Mouse (Mus musculus) midbrain, postnatal 0 days (tissue): ENCODE results near the gene Dglucy. TPM values are rescaled to one million over a fixed set of nuclear protein-coding genes. Genes with fewer than 3 reads are reported as not detected.

Source experiments
- ATAC-seq: fragments of 200-750 bp; cut with Nextera tagmentation; 2 replicates; pipeline ENCODE4 v1.8.0; 2017; ENCODE audit warnings: moderate number of reproducible peaks, mild to moderate bottlenecking, moderate TSS enrichment, moderate library complexity; ENCODE audit not compliant: low FRiP score
- DNase-seq: peaks from one replicate; pipeline ENCODE4 v3.0.0-alpha.2; 2015; ENCODE audit warnings: low spot score
- H3K27ac ChIP-seq: fragments of 300-500 bp; sonication (generic); 2 replicates; pipeline ENCODE4 v1.5.1; 2014; ENCODE audit warnings: low read depth, mild to moderate bottlenecking, low read length, mixed read lengths
- H3K27me3 ChIP-seq: fragments of 300-500 bp; sonication (generic); 2 replicates; pipeline ENCODE4 v1.6.1; 2014; ENCODE audit warnings: low read length, control low read depth, mixed read lengths; ENCODE audit not compliant: insufficient read depth
- H3K36me3 ChIP-seq: fragments of 300-500 bp; sonication (generic); 2 replicates; pipeline ENCODE4 v1.6.1; 2014; ENCODE audit warnings: low read length, control low read depth, mixed read lengths; ENCODE audit not compliant: insufficient read depth
- H3K4me1 ChIP-seq: fragments of 300-500 bp; sonication (generic); 2 replicates; pipeline ENCODE4 v1.6.1; 2014; ENCODE audit warnings: mild to moderate bottlenecking, control low read depth, antibody characterized with exemption, low read length, mixed read lengths; ENCODE audit not compliant: insufficient read depth
- H3K4me2 ChIP-seq: fragments of 300-500 bp; sonication (generic); 2 replicates; pipeline ENCODE4 v1.6.1; 2014; ENCODE audit warnings: low read depth, mild to moderate bottlenecking, low read length, mixed read lengths; ENCODE audit not compliant: poor library complexity, severe bottlenecking
- H3K4me3 ChIP-seq: fragments of 300-500 bp; sonication (generic); 2 replicates; pipeline ENCODE4 v1.5.1; 2014; ENCODE audit warnings: low read depth, mild to moderate bottlenecking, low read length, moderate library complexity
- H3K9ac ChIP-seq: fragments of 300-500 bp; sonication (generic); replicated peaks from 2 replicates; pipeline ENCODE4 v1.6.1; 2014; ENCODE audit warnings: mild to moderate bottlenecking, low read length, moderate library complexity, mixed read lengths; ENCODE audit not compliant: poor library complexity, severe bottlenecking
- H3K9me3 ChIP-seq: fragments of 300-500 bp; sonication (generic); 2 replicates; pipeline ENCODE4 v1.6.1; 2016; ENCODE audit warnings: low read length, control low read depth
- CTCF ChIP-seq: IDR thresholded peaks from 2 replicates; pipeline ENCODE4 v1.5.1; 2016; ENCODE audit warnings: antibody characterized with exemption, mild to moderate bottlenecking
- WGBS: fragments of 180-500 bp; shearing (Covaris S2); extraction: QIAGEN DNeasy Blood & Tissue Kit; methylation state at CpG from one replicate; pipeline ENCODE4 v1.1.7; 2014; 5-methylcytosine and 5-hydroxymethylcytosine counted together
- polyA plus RNA-seq: library from polyadenylated mRNA; unstranded; fragments of >200 nt; fragmentation: Nextera tagmentation; extraction: Ambion mirVana; gene quantifications from 2 replicates; pipeline ENCODE4 v1.2.1, GENCODE M21; 2015
- total RNA-seq: library from RNA; depleted of rRNA; stranded (reverse); fragments of >200 nt; gene quantifications from 2 replicates; pipeline ENCODE4 v1.2.3, GENCODE M21; 2014

The Dglucy gene
- total and polyA plus RNA-seq, 2 experiments from 2014 or later: 2.2 to 3.6 TPM

DNA sequence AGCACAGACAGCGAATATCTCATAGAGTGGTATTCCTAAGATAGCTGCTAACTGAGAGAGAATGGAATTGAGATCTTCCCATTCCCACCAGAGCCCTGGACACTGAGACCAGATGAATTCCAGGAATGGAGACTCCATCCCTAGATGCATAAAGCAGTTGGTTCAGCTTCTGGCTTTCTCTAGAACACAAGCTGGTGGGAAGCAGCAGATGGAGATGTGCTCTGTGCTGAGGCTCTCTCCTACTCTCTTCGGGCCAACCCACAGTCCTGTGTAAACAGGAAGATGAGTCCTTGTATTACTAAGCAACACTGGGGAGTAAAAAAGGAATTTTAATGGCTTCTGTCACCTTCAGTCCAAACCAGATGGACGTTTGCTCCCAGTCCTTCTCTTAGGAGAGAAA, 96.7 kb downstream of the Dglucy start:
- Histone ChIP-seq H3K4me2 (no peak overlapping the region), H3K9ac (no peak overlapping the region), H3K4me3 (no peak overlapping the region), H3K9me3 (no peaks in the 10 kb centered on the region), H3K4me1 (no peaks in the 10 kb centered on the region), H3K36me3 (peaks cover 7% of the 10 kb centered on the region), H3K27me3 (no peaks in the 10 kb centered on the region), H3K27ac (no peak overlapping the region)
- DNase-seq (no peak), ATAC-seq (no peak)
- WGBS: 58% methylated on average over 3 of the region's 3 CpGs
- no peak for TF ChIP-seq CTCF

DNA sequence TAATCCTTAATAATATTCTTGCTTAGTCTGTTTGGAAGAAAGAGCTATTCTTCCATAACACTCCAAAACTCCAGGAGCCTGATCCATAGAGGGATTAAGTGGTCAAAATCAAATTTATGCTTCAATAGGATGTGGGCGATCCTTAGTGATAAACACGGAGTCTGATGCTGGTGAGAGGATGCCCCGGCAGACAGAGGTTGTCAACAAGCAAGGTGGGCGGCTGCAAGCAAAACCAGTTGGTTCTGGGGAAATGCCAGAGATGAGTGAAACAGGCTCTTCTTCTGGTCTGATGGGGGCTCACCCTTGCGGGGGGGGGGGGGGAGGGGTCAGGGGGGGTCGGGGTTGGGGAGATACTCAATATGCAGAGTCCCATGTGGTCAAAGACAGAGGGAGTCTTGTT, 97.1 kb downstream of the Dglucy start:
- Histone ChIP-seq H3K27ac (no peak overlapping the region), H3K4me2 (no peak overlapping the region), H3K9me3 (no peaks in the 10 kb centered on the region), H3K9ac (no peak overlapping the region), H3K27me3 (no peaks in the 10 kb centered on the region), H3K36me3 (peaks cover 7% of the 10 kb centered on the region), H3K4me3 (no peak overlapping the region), H3K4me1 (no peaks in the 10 kb centered on the region)
- no peak for ATAC-seq
- no peak for DNase-seq
- 74% methylated on average over 4 of the region's 6 CpGs for WGBS
- no peak for TF ChIP-seq CTCF

DNA sequence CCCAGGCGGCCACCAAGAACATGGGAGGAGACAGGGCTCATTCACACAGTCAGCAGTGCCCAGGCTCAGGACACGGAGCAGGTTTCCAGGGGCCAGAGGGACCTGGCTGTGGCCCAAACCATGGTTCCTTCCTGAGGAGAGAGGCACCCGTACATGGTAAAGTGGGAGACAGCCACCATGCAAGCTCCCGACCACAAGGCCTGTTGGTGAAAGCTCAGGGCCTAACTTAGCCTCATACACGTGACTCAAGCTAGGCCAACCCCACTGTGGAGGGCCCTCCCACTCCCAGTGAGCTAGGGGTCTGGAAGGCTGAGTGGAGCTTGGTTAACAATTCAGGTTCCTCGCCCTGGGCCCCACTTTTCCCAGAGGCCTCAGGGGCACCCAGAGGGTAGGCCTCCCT, 99.1 kb downstream of the Dglucy start:
- no peak for DNase-seq
- H3K9me3 ChIP-seq: no peaks in the 10 kb centered on the region
- H3K4me3 ChIP-seq: no peak overlapping the region
- ATAC-seq: no peak
- H3K4me2 ChIP-seq: no peak overlapping the region
- H3K4me1 ChIP-seq: no peaks in the 10 kb centered on the region
- no peaks in the 10 kb centered on the region for H3K27me3 ChIP-seq
- H3K9ac ChIP-seq: no peak overlapping the region
- no peak overlapping the region for H3K27ac ChIP-seq
- no peak for TF ChIP-seq CTCF
- H3K36me3 ChIP-seq: peaks cover 7% of the 10 kb centered on the region
- 78% methylated on average over 6 of the region's 6 CpGs for WGBS

DNA sequence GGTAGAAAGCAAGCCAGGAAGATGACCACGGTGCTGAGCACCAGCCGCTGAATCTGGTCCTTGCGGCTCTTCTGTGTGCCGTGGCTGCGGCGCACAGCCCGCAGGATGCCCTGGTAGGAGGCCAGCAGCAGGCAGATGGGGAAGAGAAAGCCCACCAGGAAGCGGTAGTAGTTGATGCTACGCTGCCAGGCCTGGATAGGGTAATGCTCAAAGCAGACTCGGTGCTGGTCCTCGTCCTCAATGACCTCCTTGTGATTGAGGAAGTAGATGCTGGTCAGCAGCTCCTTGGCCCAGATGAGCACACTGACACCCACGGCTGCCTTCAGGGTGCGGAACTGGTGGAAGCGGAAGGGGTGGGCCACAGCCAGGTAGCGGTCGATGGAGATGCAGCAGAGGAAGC, 99.7 kb downstream of the Dglucy start:
- ATAC-seq: no peak
- no peak overlapping the region for H3K9ac ChIP-seq
- peaks cover 7% of the 10 kb centered on the region for H3K36me3 ChIP-seq
- no peak for DNase-seq
- WGBS: 94% methylated on average over 16 of the region's 16 CpGs
- TF ChIP-seq CTCF: no peak
- H3K4me1 ChIP-seq: no peaks in the 10 kb centered on the region
- no peak overlapping the region for H3K4me3 ChIP-seq
- no peak overlapping the region for H3K27ac ChIP-seq
- H3K27me3 ChIP-seq: no peaks in the 10 kb centered on the region
- H3K9me3 ChIP-seq: no peaks in the 10 kb centered on the region
- no peak overlapping the region for H3K4me2 ChIP-seq

DNA sequence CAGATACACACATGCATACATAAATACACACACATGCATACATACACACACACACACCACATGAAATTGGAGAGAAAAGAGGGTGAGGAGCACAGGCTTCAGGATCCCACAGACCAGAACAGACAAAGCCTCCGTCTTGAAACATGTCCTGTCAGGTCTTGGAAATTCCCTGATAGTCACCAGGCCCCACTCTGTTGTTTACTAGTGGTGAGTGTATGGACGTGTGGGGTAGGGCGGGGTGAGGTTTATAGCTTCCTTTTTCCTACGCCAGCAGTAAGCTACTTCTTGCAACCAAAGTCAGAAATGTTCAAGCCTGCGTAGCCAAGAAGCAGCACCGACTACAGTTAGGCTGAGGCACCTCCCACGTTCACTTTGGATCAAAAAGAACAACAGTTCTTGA, 104.3 kb downstream of the Dglucy start:
- ATAC-seq (no peak), DNase-seq (no peak)
- TF ChIP-seq CTCF: no peak
- peaks cover 5% of the 10 kb centered on the region for H3K36me3 ChIP-seq
- no peak overlapping the region for H3K4me3 ChIP-seq
- no peaks in the 10 kb centered on the region for H3K4me1 ChIP-seq
- no peak overlapping the region for H3K4me2 ChIP-seq
- no peak overlapping the region for H3K9ac ChIP-seq
- no peak overlapping the region for H3K27ac ChIP-seq
- WGBS: 89% methylated on average over 7 of the region's 7 CpGs
- H3K9me3 ChIP-seq: no peaks in the 10 kb centered on the region
- no peaks in the 10 kb centered on the region for H3K27me3 ChIP-seq

DNA sequence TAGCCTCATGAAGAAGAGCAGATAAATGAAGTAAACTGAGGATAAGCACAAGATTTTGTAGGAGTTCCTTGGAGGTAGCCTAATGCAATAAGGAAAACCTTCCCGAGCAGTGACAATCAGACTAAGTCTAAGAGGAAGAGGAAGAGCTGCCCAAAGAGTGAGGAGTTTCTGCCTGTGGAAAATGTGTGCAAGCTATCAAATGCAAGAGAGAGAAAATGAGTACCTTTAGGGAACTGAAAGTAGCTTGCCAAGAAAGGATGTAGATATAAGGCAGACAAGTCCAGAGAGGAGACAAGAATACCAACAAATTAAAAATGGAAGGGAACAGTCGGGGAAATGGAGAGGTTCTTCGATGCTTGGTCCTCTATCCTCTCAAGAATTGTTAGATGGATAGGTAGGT, 106.7 kb downstream of the Dglucy start:
- Histone ChIP-seq H3K9me3 (no peaks in the 10 kb centered on the region), H3K36me3 (no peaks in the 10 kb centered on the region), H3K4me1 (no peaks in the 10 kb centered on the region), H3K27me3 (no peaks in the 10 kb centered on the region), H3K4me2 (no peak overlapping the region), H3K4me3 (no peak overlapping the region), H3K27ac (no peak overlapping the region), H3K9ac (no peak overlapping the region)
- no peak for TF ChIP-seq CTCF
- DNase-seq (no peak), ATAC-seq (no peak)
- WGBS: 94% methylated on average over 3 of the region's 3 CpGs

DNA sequence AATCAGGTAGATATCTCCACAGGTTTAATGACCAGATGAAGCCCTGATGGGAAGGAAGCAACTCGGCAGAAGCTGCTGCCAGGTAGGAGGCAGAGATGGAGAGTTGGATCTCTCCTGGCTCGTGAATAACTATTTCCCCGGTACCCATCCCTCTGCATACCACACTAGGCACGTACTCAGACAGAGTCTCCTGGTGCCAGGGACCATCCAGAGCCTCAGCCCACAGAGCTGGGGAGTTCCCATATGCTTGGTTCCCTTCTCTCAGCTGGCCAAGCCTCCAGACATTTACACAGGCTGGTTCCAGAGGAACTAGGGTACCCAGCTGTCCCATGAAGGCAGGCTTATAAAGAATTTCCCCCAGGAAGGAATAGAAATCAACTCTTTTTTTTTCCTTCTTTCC, 108.0 kb downstream of the Dglucy start:
- WGBS: 86% methylated on average over 4 of the region's 4 CpGs

More for the DNA sequence above, 108.0 kb downstream of the Dglucy start:
- Histone ChIP-seq H3K9me3 (no peaks in the 10 kb centered on the region), H3K27ac (no peak overlapping the region), H3K36me3 (no peaks in the 10 kb centered on the region), H3K9ac (no peak overlapping the region), H3K4me3 (no peak overlapping the region), H3K27me3 (no peaks in the 10 kb centered on the region), H3K4me1 (no peaks in the 10 kb centered on the region), H3K4me2 (no peak overlapping the region)
- TF ChIP-seq CTCF: no peak
- no peak for DNase-seq
- no peak for ATAC-seq
